Mouse (Mus musculus): ENCODE measurements around the gene Pigw. TPM values are rescaled to one million over a fixed set of nuclear protein-coding genes. Genes with fewer than 3 reads are reported as not detected.

Pigw gene
- 3.2 TPM for polyA plus RNA-seq (2014; fragmentation: Illumina TruSeq; extraction: RNeasy Lipid Tissue Mini Kit (QIAGEN cat#74804); ENCODE audit: insufficient read depth, low read depth, low replicate concordance)

GRCm38 (mm10) chr11:84879772-84880464, at the start of gene Pigw, which contains the start of gene Myo19:
Pigw (minus strand) TSS chr11:84880285.
Myo19 (plus strand) TSS chr11:84880148.

GRCm38 (mm10) chr11:84916053-84916702, 36.1 kb upstream of the Pigw start, which contains the start of gene Znhit3:
Znhit3 (minus strand) TSS chr11:84916366.

GRCm38 (mm10) chr11:84870337-84871043, 9.6 kb downstream of the Pigw start, which contains the start of gene Ggnbp2:
Ggnbp2 (minus strand) TSS chr11:84870817.

GRCm38 (mm10) chr11:84828516-84829399, 51.3 kb downstream of the Pigw start, which contains the start of gene Dhrs11:
Dhrs11 (minus strand) TSS chr11:84828994.

Other genes with a start within 250 kb of the Pigw start
- gene Mrm1, start 60.8 kb downstream of the Pigw start, polyA plus RNA-seq (2014; fragmentation: Illumina TruSeq; extraction: RNeasy Lipid Tissue Mini Kit (QIAGEN cat#74804); ENCODE audit: insufficient read depth, low read depth, low replicate concordance) = 6.8 TPM
- gene Dhrs11, start 51.3 kb downstream of the Pigw start, polyA plus RNA-seq (2014; fragmentation: Illumina TruSeq; extraction: RNeasy Lipid Tissue Mini Kit (QIAGEN cat#74804); ENCODE audit: insufficient read depth, low read depth, low replicate concordance) = 9.1 TPM
- 36.2 TPM for gene Ggnbp2, start 9.5 kb downstream of the Pigw start, polyA plus RNA-seq (2014; fragmentation: Illumina TruSeq; extraction: RNeasy Lipid Tissue Mini Kit (QIAGEN cat#74804); ENCODE audit: insufficient read depth, low read depth, low replicate concordance)
- gene Myo19, start 137 bp downstream of the Pigw start, polyA plus RNA-seq (2014; fragmentation: Illumina TruSeq; extraction: RNeasy Lipid Tissue Mini Kit (QIAGEN cat#74804); ENCODE audit: insufficient read depth, low read depth, low replicate concordance) = 1.1 TPM
- gene Znhit3, start 36.1 kb upstream of the Pigw start, polyA plus RNA-seq (2014; fragmentation: Illumina TruSeq; extraction: RNeasy Lipid Tissue Mini Kit (QIAGEN cat#74804); ENCODE audit: insufficient read depth, low read depth, low replicate concordance) = 18.3 TPM
- 239 TPM for gene Car4, start 77.5 kb upstream of the Pigw start, polyA plus RNA-seq (2014; fragmentation: Illumina TruSeq; extraction: RNeasy Lipid Tissue Mini Kit (QIAGEN cat#74804); ENCODE audit: insufficient read depth, low read depth, low replicate concordance)

All from lung, adult 10 weeks (tissue).